Mouse (Mus musculus): ENCODE measurements around the gene Wdr19. TPM values are rescaled to one million over a fixed set of nuclear protein-coding genes. Genes with fewer than 3 reads are reported as not detected.

The Wdr19 gene
- 2.4 and 2.7 TPM in 2 replicates for polyA plus RNA-seq (2015; fragmentation: Nextera tagmentation; extraction: Ambion mirVana)

- Histone ChIP-seq H3K9me3 (ENCODE audit: control insufficient read depth, low read length) (no peaks in the 10 kb centered on the region), H3K27me3 (ENCODE audit: control insufficient read depth, insufficient read depth, low read length) (no peaks in the 10 kb centered on the region), H3K27ac (replicated peaks) (peak within 1 kb of the TSS; percentile 81), H3K4me2 (replicated peaks; ENCODE audit: low read depth) (peak within 1 kb of the TSS; percentile 69), H3K4me3 (ENCODE audit: low read depth, low read length) (peak within 1 kb of the TSS; percentile 65), H3K9ac (ENCODE audit: low read length) (peak within 1 kb of the TSS; percentile 68), H3K36me3 (ENCODE audit: control insufficient read depth, insufficient read depth, low read length) (no peaks in the 10 kb centered on the region), H3K4me1 (replicated peaks; ENCODE audit: control insufficient read depth, insufficient read depth) (no peaks in the 10 kb centered on the region)
- ATAC-seq (ENCODE audit: low FRiP score, low TSS enrichment): peak; percentile 99
- peak; percentile 99 for DNase-seq (ENCODE audit: low spot score)
- under 1% methylated on average over 37 of the region's 37 CpGs for WGBS
- TF ChIP-seq EP300 (optimal IDR thresholded peaks at IDR 0.05) (no peak), CTCF (IDR thresholded peaks at IDR 0.05; ENCODE audit: low read depth) (no peak)
Measured at GRCm38 (mm10) chr5:65199346-65200128, at the start of gene Wdr19. Gene Wdr19, plus strand, starts transcription at chr5:65199696.

DNA sequence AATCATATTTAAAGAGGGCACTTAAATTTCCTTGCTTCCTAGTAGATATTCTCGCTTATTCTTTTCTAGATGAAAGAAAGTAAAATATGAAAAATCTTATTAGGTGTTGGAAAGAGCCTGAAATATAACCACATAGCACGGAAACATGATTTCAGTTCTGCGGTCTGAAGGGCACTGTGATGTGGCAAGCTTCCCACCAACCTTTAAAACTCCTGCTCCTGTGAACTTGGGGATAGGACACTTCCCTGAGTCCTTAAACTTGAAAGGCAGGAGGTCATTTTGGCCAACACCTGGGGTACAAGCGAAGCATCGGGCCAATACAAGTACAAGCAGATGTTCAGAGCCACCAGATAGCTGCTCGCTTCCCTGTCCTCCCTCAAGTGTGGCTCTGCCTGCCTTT lies 49.8 kb upstream of the Wdr19 start:
- no peak for ATAC-seq (ENCODE audit: low FRiP score, low TSS enrichment)
- H3K4me3 ChIP-seq (ENCODE audit: low read depth, low read length): no peak overlapping the region
- no peak overlapping the region for H3K27ac ChIP-seq (replicated peaks)
- DNase-seq (ENCODE audit: low spot score): no peak
- WGBS: 96% methylated on average over 6 of the region's 6 CpGs
- peaks cover 9% of the 10 kb centered on the region for H3K36me3 ChIP-seq (ENCODE audit: control insufficient read depth, insufficient read depth, low read length)
- H3K27me3 ChIP-seq (ENCODE audit: control insufficient read depth, insufficient read depth, low read length): no peaks in the 10 kb centered on the region
- no peak overlapping the region for H3K9ac ChIP-seq (ENCODE audit: low read length)
- H3K4me2 ChIP-seq (replicated peaks; ENCODE audit: low read depth): no peak overlapping the region
- no peaks in the 10 kb centered on the region for H3K9me3 ChIP-seq (ENCODE audit: control insufficient read depth, low read length)
- no peak for TF ChIP-seq EP300 (optimal IDR thresholded peaks at IDR 0.05)
- TF ChIP-seq CTCF (IDR thresholded peaks at IDR 0.05; ENCODE audit: low read depth): no peak
- no peaks in the 10 kb centered on the region for H3K4me1 ChIP-seq (replicated peaks; ENCODE audit: control insufficient read depth, insufficient read depth)

GRCm38 (mm10) chr5:65150376-65150955 lies 49.0 kb upstream of the Wdr19 start:
- ATAC-seq (ENCODE audit: low FRiP score, low TSS enrichment) (no peak), DNase-seq (ENCODE audit: low spot score) (no peak)
- no peak overlapping the region for H3K9ac ChIP-seq (ENCODE audit: low read length)
- no peak for TF ChIP-seq CTCF (IDR thresholded peaks at IDR 0.05; ENCODE audit: low read depth)
- no peak for TF ChIP-seq EP300 (optimal IDR thresholded peaks at IDR 0.05)
- 88% methylated on average over 8 of the region's 8 CpGs for WGBS
- no peaks in the 10 kb centered on the region for H3K9me3 ChIP-seq (ENCODE audit: control insufficient read depth, low read length)
- H3K27me3 ChIP-seq (ENCODE audit: control insufficient read depth, insufficient read depth, low read length): no peaks in the 10 kb centered on the region
- H3K4me1 ChIP-seq (replicated peaks; ENCODE audit: control insufficient read depth, insufficient read depth): no peaks in the 10 kb centered on the region
- H3K4me3 ChIP-seq (ENCODE audit: low read depth, low read length): no peak overlapping the region
- no peak overlapping the region for H3K27ac ChIP-seq (replicated peaks)
- peaks cover 7% of the 10 kb centered on the region; the same call in 1 of the 2 replicates for H3K36me3 ChIP-seq (ENCODE audit: control insufficient read depth, insufficient read depth, low read length)
- no peak overlapping the region for H3K4me2 ChIP-seq (replicated peaks; ENCODE audit: low read depth)

- ATAC-seq (ENCODE audit: low FRiP score, low TSS enrichment) (peak; percentile 87), DNase-seq (ENCODE audit: low spot score) (peak; percentile 56)
- no peaks in the 10 kb centered on the region for H3K4me1 ChIP-seq (replicated peaks; ENCODE audit: control insufficient read depth, insufficient read depth)
- no peak overlapping the region for H3K27ac ChIP-seq (replicated peaks)
- 80% methylated on average over 3 of the region's 3 CpGs for WGBS
- peaks cover 7% of the 10 kb centered on the region; the same call in 1 of the 2 replicates for H3K36me3 ChIP-seq (ENCODE audit: control insufficient read depth, insufficient read depth, low read length)
- no peaks in the 10 kb centered on the region for H3K27me3 ChIP-seq (ENCODE audit: control insufficient read depth, insufficient read depth, low read length)
- no peak overlapping the region for H3K4me2 ChIP-seq (replicated peaks; ENCODE audit: low read depth)
- no peak overlapping the region for H3K9ac ChIP-seq (ENCODE audit: low read length)
- H3K4me3 ChIP-seq (ENCODE audit: low read depth, low read length): no peak overlapping the region
- TF ChIP-seq CTCF (IDR thresholded peaks at IDR 0.05; ENCODE audit: low read depth): no peak
- no peak for TF ChIP-seq EP300 (optimal IDR thresholded peaks at IDR 0.05)
- no peaks in the 10 kb centered on the region for H3K9me3 ChIP-seq (ENCODE audit: control insufficient read depth, low read length)
Measured at GRCm38 (mm10) chr5:65151276-65151675, 48.2 kb upstream of the Wdr19 start.

DNA sequence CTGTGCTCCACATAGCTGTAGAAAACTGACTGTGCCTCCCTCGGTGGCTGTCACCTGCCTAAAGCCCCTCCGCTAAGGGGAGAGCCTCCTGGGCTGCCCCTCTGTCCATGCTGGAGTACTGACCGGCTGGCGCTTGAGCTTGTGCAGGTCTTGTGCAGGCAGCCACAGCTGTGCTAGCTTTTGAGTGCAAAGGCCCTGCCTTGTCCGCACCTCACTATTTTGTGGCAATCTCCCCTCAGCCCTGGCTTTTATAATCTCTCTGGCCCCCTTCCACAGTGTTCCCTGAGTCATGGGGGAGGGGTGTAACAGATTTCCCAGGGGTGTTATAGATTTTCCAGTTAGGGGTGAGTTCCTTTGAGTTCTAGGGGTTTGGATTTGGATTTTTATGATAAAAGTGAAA lies 47.7 kb upstream of the Wdr19 start:
- Histone ChIP-seq H3K4me2 (replicated peaks; ENCODE audit: low read depth) (no peak overlapping the region), H3K9ac (ENCODE audit: low read length) (no peak overlapping the region), H3K27me3 (ENCODE audit: control insufficient read depth, insufficient read depth, low read length) (no peaks in the 10 kb centered on the region), H3K4me1 (replicated peaks; ENCODE audit: control insufficient read depth, insufficient read depth) (no peaks in the 10 kb centered on the region), H3K9me3 (ENCODE audit: control insufficient read depth, low read length) (no peaks in the 10 kb centered on the region), H3K4me3 (ENCODE audit: low read depth, low read length) (no peak overlapping the region), H3K36me3 (ENCODE audit: control insufficient read depth, insufficient read depth, low read length) (peaks cover 7% of the 10 kb centered on the region; the same call in 1 of the 2 replicates), H3K27ac (replicated peaks) (no peak overlapping the region; the same call in 1 of the 2 replicates)
- 83% methylated on average over 5 of the region's 5 CpGs for WGBS
- DNase-seq (ENCODE audit: low spot score) (peak; percentile 28), ATAC-seq (ENCODE audit: low FRiP score, low TSS enrichment) (peak; percentile 43; the same call in 1 of the 2 replicates)
- TF ChIP-seq CTCF (IDR thresholded peaks at IDR 0.05; ENCODE audit: low read depth) (no peak), EP300 (optimal IDR thresholded peaks at IDR 0.05) (no peak)

GRCm38 (mm10) chr5:65154287-65154686 lies 45.2 kb upstream of the Wdr19 start:
- TF ChIP-seq CTCF (IDR thresholded peaks at IDR 0.05; ENCODE audit: low read depth) (no peak), EP300 (optimal IDR thresholded peaks at IDR 0.05) (no peak)
- no peaks in the 10 kb centered on the region for H3K4me1 ChIP-seq (replicated peaks; ENCODE audit: control insufficient read depth, insufficient read depth)
- H3K36me3 ChIP-seq (ENCODE audit: control insufficient read depth, insufficient read depth, low read length): 0 out of 2 replicates have a peak, but pooled peaks cover 4% of the 10 kb centered on the region
- DNase-seq (ENCODE audit: low spot score) (no peak), ATAC-seq (ENCODE audit: low FRiP score, low TSS enrichment) (no peak)
- WGBS: 70% methylated on average over 6 of the region's 6 CpGs
- H3K9ac ChIP-seq (ENCODE audit: low read length): no peak overlapping the region
- H3K27me3 ChIP-seq (ENCODE audit: control insufficient read depth, insufficient read depth, low read length): no peaks in the 10 kb centered on the region
- no peak overlapping the region for H3K4me2 ChIP-seq (replicated peaks; ENCODE audit: low read depth)
- no peak overlapping the region for H3K4me3 ChIP-seq (ENCODE audit: low read depth, low read length)
- H3K27ac ChIP-seq (replicated peaks): no peak overlapping the region
- H3K9me3 ChIP-seq (ENCODE audit: control insufficient read depth, low read length): no peaks in the 10 kb centered on the region
